Mouse (Mus musculus) MEL (cell line): ENCODE data around the gene Mpp4. TPM values are rescaled to one million over a fixed set of nuclear protein-coding genes. Genes with fewer than 3 reads are reported as not detected.
A peak's percentile ranks its signal among the peaks of the same experiment; 100 is the strongest.

Experiments
- DNase-seq: peaks from one replicate; pipeline ENCODE4 v3.0.0; 2011; ENCODE audit warnings: low read depth, low spot score
- H3K27ac ChIP-seq: 2 replicates; pipeline ENCODE4 v1.5.1; 2012; ENCODE audit warnings: low read depth, mild to moderate bottlenecking, control low read depth, low read length, moderate library complexity; ENCODE audit not compliant: control insufficient read depth
- H3K27me3 ChIP-seq, 2 experiments: fragments of 150-350 bp in 1 of 2; sonication (generic) in 1 of 2; 2 replicates each; pipeline ENCODE4 v1.6.1; 2012; ENCODE audit warnings: low read length in 2 of 2, mild to moderate bottlenecking in 2 of 2, improper control_type of control experiment in 1 of 2, moderate library complexity in 1 of 2; ENCODE audit not compliant: insufficient read depth in 2 of 2, control insufficient read depth in 1 of 2
- H3K36me3 ChIP-seq, 2 experiments: 2 replicates each; pipeline ENCODE4 v1.6.1; 2012 to 2014; ENCODE audit warnings: low read length in 2 of 2, improper control_type of control experiment in 1 of 2, inconsistent platforms in 1 of 2, mild to moderate bottlenecking in 1 of 2; ENCODE audit not compliant: insufficient read depth in 2 of 2, control insufficient read depth in 1 of 2
- H3K4me1 ChIP-seq, 2 experiments: fragments of 150-350 bp in 1 of 2; sonication (generic) in 1 of 2; 2 replicates each; pipeline ENCODE4 v1.6.1; 2012; ENCODE audit warnings: low read length in 2 of 2, improper control_type of control experiment in 1 of 2, mild to moderate bottlenecking in 1 of 2; ENCODE audit not compliant: insufficient read depth in 2 of 2, control insufficient read depth in 1 of 2
- H3K4me3 ChIP-seq, 2 experiments: fragments of 150-350 bp in 1 of 2; sonication (generic) in 1 of 2; 2 replicates each; pipeline ENCODE4 v1.5.1; 2012; ENCODE audit warnings: low read depth in 2 of 2, low read length in 2 of 2, mild to moderate bottlenecking in 2 of 2, moderate library complexity in 2 of 2, control low read depth in 1 of 2, improper control_type of control experiment in 1 of 2; ENCODE audit not compliant: control insufficient read depth in 1 of 2, insufficient read depth in 1 of 2
- H3K79me2 ChIP-seq: 2 replicates; pipeline ENCODE4 v1.6.1; 2012; ENCODE audit warnings: mild to moderate bottlenecking, low read length, moderate library complexity; ENCODE audit not compliant: control insufficient read depth, poor library complexity, insufficient read depth
- H3K9ac ChIP-seq: 2 replicates; pipeline ENCODE4 v1.6.1; 2012; ENCODE audit warnings: low read depth, mild to moderate bottlenecking, control low read depth, low read length, moderate library complexity; ENCODE audit not compliant: control insufficient read depth, poor library complexity, severe bottlenecking
- H3K9me3 ChIP-seq: fragments of 150-350 bp; sonication (generic); replicated peaks from 2 replicates; pipeline ENCODE4 v1.6.1; 2012; ENCODE audit warnings: mild to moderate bottlenecking, low read length, improper control_type of control experiment, moderate library complexity; ENCODE audit not compliant: insufficient read depth
- BHLHE40 ChIP-seq: IDR thresholded peaks from 2 replicates; pipeline ENCODE4 v1.6.1; 2012; ENCODE audit warnings: low read depth, mild to moderate bottlenecking, inconsistent platforms, low read length, improper control_type of control experiment, borderline replicate concordance
- ELF1 ChIP-seq: IDR thresholded peaks from 2 replicates; pipeline ENCODE4 v1.6.1; 2014; ENCODE audit warnings: low read depth, mild to moderate bottlenecking, inconsistent platforms, low read length, improper control_type of control experiment, moderate library complexity
- EP300 ChIP-seq, 2 experiments: IDR thresholded peaks; 2 replicates each; pipeline ENCODE4 v1.6.1; 2011; ENCODE audit warnings: improper control_type of control experiment in 2 of 2, low read length in 2 of 2, low read depth in 1 of 2, mild to moderate bottlenecking in 1 of 2
- ETS1 ChIP-seq: IDR thresholded peaks from 2 replicates; pipeline ENCODE4 v1.6.1; 2012; ENCODE audit warnings: low read depth, mild to moderate bottlenecking, inconsistent platforms, low read length, improper control_type of control experiment, moderate library complexity
- GATA1 ChIP-seq: IDR thresholded peaks from 2 replicates; pipeline ENCODE4 v1.6.1; 2011; ENCODE audit warnings: low read depth, low read length, improper control_type of control experiment
- HCFC1 ChIP-seq: IDR thresholded peaks from 2 replicates; pipeline ENCODE4 v1.6.1; 2012; ENCODE audit warnings: low read depth, mild to moderate bottlenecking, inconsistent platforms, low read length, improper control_type of control experiment, moderate library complexity
- JUND ChIP-seq: IDR thresholded peaks from 2 replicates; pipeline ENCODE4 v1.6.1; 2011; ENCODE audit warnings: low read depth, mild to moderate bottlenecking, improper control_type of control experiment, low read length
- MAX ChIP-seq: IDR thresholded peaks from 2 replicates; pipeline ENCODE4 v1.6.1; 2011; ENCODE audit warnings: low read length, improper control_type of control experiment
- MAZ ChIP-seq: IDR thresholded peaks from 2 replicates; pipeline ENCODE4 v1.6.1; 2012; ENCODE audit warnings: low read depth, mild to moderate bottlenecking, inconsistent platforms, low read length, improper control_type of control experiment
- MEF2A ChIP-seq: IDR thresholded peaks from 2 replicates; pipeline ENCODE4 v1.6.1; 2014; ENCODE audit warnings: low read depth, mild to moderate bottlenecking, inconsistent platforms, low read length, improper control_type of control experiment; ENCODE audit not compliant: poor library complexity, insufficient replicate concordance, severe bottlenecking; ENCODE audit errors: extremely low read depth
- MYB ChIP-seq: IDR thresholded peaks from 2 replicates; pipeline ENCODE4 v1.6.1; 2011; ENCODE audit warnings: mild to moderate bottlenecking, low read depth, low read length, improper control_type of control experiment
- MYC ChIP-seq: IDR thresholded peaks from 2 replicates; pipeline ENCODE4 v1.6.1; 2011; ENCODE audit warnings: low read depth, mild to moderate bottlenecking, low read length, improper control_type of control experiment, moderate library complexity
- NELFE ChIP-seq: IDR thresholded peaks from 2 replicates; pipeline ENCODE4 v1.6.1; 2011; ENCODE audit warnings: low read depth, low read length, improper control_type of control experiment
- NRF1 ChIP-seq: IDR thresholded peaks from 2 replicates; pipeline ENCODE4 v1.6.1; 2014; ENCODE audit warnings: low read depth, mild to moderate bottlenecking, inconsistent platforms, low read length, improper control_type of control experiment, moderate library complexity; ENCODE audit not compliant: poor library complexity, insufficient read depth, severe bottlenecking
- POLR2AphosphoS2 ChIP-seq: IDR thresholded peaks from 2 replicates; pipeline ENCODE4 v1.6.1; 2011; ENCODE audit warnings: low read length, improper control_type of control experiment
- POLR2AphosphoS5 ChIP-seq: IDR thresholded peaks from 2 replicates; pipeline ENCODE4 v1.6.1; 2012; ENCODE audit warnings: low read depth, borderline replicate concordance, mild to moderate bottlenecking, inconsistent platforms, low read length, moderate library complexity, mixed read lengths
- RAD21 ChIP-seq: IDR thresholded peaks from 2 replicates; pipeline ENCODE4 v1.6.1; 2011; ENCODE audit warnings: mild to moderate bottlenecking, low read depth, low read length, improper control_type of control experiment
- RCOR1 ChIP-seq: IDR thresholded peaks from 2 replicates; pipeline ENCODE4 v1.6.1; 2012; ENCODE audit warnings: low read depth, mild to moderate bottlenecking, inconsistent platforms, low read length, improper control_type of control experiment
- SMC3 ChIP-seq: IDR thresholded peaks from 2 replicates; pipeline ENCODE4 v1.6.1; 2011; ENCODE audit warnings: low read depth, low read length, improper control_type of control experiment
- TAL1 ChIP-seq: IDR thresholded peaks from 2 replicates; pipeline ENCODE4 v1.6.1; 2012; ENCODE audit warnings: mild to moderate bottlenecking, inconsistent platforms, low read length, moderate library complexity, mixed read lengths
- TCF12 ChIP-seq: IDR thresholded peaks from 2 replicates; pipeline ENCODE4 v1.6.1; 2014; ENCODE audit warnings: low read depth, mild to moderate bottlenecking, inconsistent platforms, low read length, improper control_type of control experiment, moderate library complexity
- USF2 ChIP-seq, 2 experiments: IDR thresholded peaks; 2 replicates each; pipeline ENCODE4 v1.6.1; 2011 to 2012; ENCODE audit warnings: improper control_type of control experiment in 2 of 2, low read length in 2 of 2, borderline replicate concordance in 1 of 2, inconsistent platforms in 1 of 2, low read depth in 1 of 2, mild to moderate bottlenecking in 1 of 2; ENCODE audit not compliant: insufficient read depth in 1 of 2
- ZC3H11A ChIP-seq: IDR thresholded peaks from 2 replicates; pipeline ENCODE4 v1.6.1; 2012; ENCODE audit warnings: low read depth, mild to moderate bottlenecking, inconsistent platforms, low read length, improper control_type of control experiment
- ZNF384 ChIP-seq: IDR thresholded peaks from 2 replicates; pipeline ENCODE4 v1.6.1; 2012; ENCODE audit warnings: low read depth, mild to moderate bottlenecking, inconsistent platforms, low read length, improper control_type of control experiment
- polyA plus RNA-seq, 2 experiments: library from polyadenylated mRNA; stranded (reverse) in 1 of 2; unstranded in 1 of 2; fragments of >175 nt in 1 of 2; fragments of >200 nt in 1 of 2; gene quantifications; 2 replicates each; pipeline versions ENCODE4 v1.2.1 to v1.2.4; 2012; ENCODE audit warnings: low replicate concordance in 2 of 2, low read depth in 1 of 2; ENCODE audit not compliant: insufficient read length in 2 of 2, insufficient read depth in 1 of 2, missing spikeins in 1 of 2
- total RNA-seq: library from RNA; depleted of rRNA; stranded (reverse); fragments of 300-350 nt; gene quantifications from 2 replicates; pipeline ENCODE4 v1.2.3, GENCODE M21; 2012

The Mpp4 gene
- total and polyA plus RNA-seq, 3 experiments = 0.19 to 0.23 TPM; not detected in 1

GRCm38 (mm10) chr1:59186317-59186716, 23.1 kb upstream of the Mpp4 start:
- Histone ChIP-seq H3K27me3 (no peaks in the 10 kb centered on the region), H3K36me3 (peaks cover 0 to 21% of the 10 kb centered on the region in 2 experiments; a peak in 2 of 4 replicates), H3K9me3 (no peaks in the 10 kb centered on the region), H3K4me1 (peaks cover 10 to 19% of the 10 kb centered on the region in 2 experiments), H3K27ac (no peak overlapping the region), H3K4me3 (no peak overlapping the region)
- no peak for TF ChIP-seq BHLHE40
- TF ChIP-seq, all 39 proteins: peak for 0
- no peak for DNase-seq
- H3K79me2 ChIP-seq = no peaks in the 10 kb centered on the region
- no peak overlapping the region for H3K9ac ChIP-seq

DNA sequence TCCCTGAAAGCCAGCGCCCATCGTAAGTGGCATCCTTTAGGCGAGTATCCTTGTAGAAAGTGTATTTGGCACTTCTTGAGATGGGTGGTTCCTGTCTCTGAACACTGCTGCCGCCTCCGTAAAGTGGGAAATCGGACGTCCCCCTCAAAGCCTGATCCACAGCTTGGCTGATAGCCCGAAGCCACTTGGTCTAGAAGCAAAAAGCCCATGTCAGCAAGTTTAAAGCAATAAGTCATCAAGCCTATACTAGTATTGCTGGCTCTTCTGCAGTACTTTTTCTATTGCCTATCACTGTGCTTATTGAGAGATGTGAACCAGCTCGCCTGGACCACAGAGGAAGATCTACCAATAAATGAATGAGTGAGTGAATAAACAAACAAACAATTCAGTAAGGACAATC, 22.2 kb upstream of the Mpp4 start:
- Histone ChIP-seq H3K27me3 (no peaks in the 10 kb centered on the region), H3K79me2 (no peaks in the 10 kb centered on the region), H3K9ac (no peak overlapping the region), H3K4me3 (no peak overlapping the region), H3K36me3 (peaks cover 0 to 21% of the 10 kb centered on the region in 2 experiments; a peak in 2 of 4 replicates), H3K4me1 (peaks cover 10 to 19% of the 10 kb centered on the region in 2 experiments), H3K9me3 (no peaks in the 10 kb centered on the region), H3K27ac (no peak overlapping the region)
- no peak for TF ChIP-seq MYB
- no peak for TF ChIP-seq SMC3
- TF ChIP-seq RCOR1 = no peak
- TF ChIP-seq RAD21 = no peak
- TF ChIP-seq HCFC1 = no peak
- no peak for TF ChIP-seq NELFE
- no peak for TF ChIP-seq MEF2A
- no peak for DNase-seq

GRCm38 (mm10) chr1:59183045-59183444, 19.9 kb upstream of the Mpp4 start:
- H3K9me3 ChIP-seq = no peaks in the 10 kb centered on the region
- H3K4me1 ChIP-seq = peaks cover 10 to 19% of the 10 kb centered on the region in 2 experiments
- H3K27ac ChIP-seq = peak overlapping the region; percentile 81
- H3K36me3 ChIP-seq = peaks cover 0 to 21% of the 10 kb centered on the region in 2 experiments; a peak in 2 of 4 replicates
- DNase-seq = peak; percentile 91
- H3K4me3 ChIP-seq = no peak overlapping the region
- H3K79me2 ChIP-seq = no peaks in the 10 kb centered on the region
- H3K27me3 ChIP-seq = no peaks in the 10 kb centered on the region
- no peak overlapping the region; the same call in 1 of the 2 replicates for H3K9ac ChIP-seq
- TF ChIP-seq POLR2AphosphoS5 = no peak
- no peak for TF ChIP-seq MAZ
- peak; percentile 37; the same call in 1 of the 2 replicates for TF ChIP-seq HCFC1
- peak; percentile 89 to 94 for TF ChIP-seq EP300 (IDR thresholded peaks at IDR 0.05; ENCODE audit: low read depth in 1 of 2, low read length in 2 of 2)
- TF ChIP-seq NELFE = peak; percentile 46; the same call in 1 of the 2 replicates
- peak; percentile 78 for TF ChIP-seq TAL1
- peak; percentile 89 for TF ChIP-seq MAX
- TF ChIP-seq JUND = no peak
- 0 out of 2 replicates have a peak, but pooled peaks have one; percentile 13 for TF ChIP-seq ELF1
- TF ChIP-seq ZNF384 = 0 out of 2 replicates have a peak, but pooled peaks have one; percentile 12
- TF ChIP-seq ZC3H11A = no peak
- TF ChIP-seq NRF1 = peak; percentile 40; the same call in 1 of the 2 replicates
- TF ChIP-seq MEF2A = no peak
- TF ChIP-seq TCF12 = peak; percentile 90
- TF ChIP-seq POLR2AphosphoS2 = peak; percentile 35; the same call in 1 of the 2 replicates
- no peak for TF ChIP-seq USF2 (IDR thresholded peaks at IDR 0.05; ENCODE audit: borderline replicate concordance in 1 of 2, insufficient read depth in 1 of 2, low read depth in 1 of 2, low read length in 2 of 2)
- TF ChIP-seq ETS1 = peak; percentile 85; the same call in 1 of the 2 replicates
- peak; percentile 67; the same call in 1 of the 2 replicates for TF ChIP-seq MYC
- TF ChIP-seq MYB = no peak
- peak; percentile 95 for TF ChIP-seq GATA1
